Mouse (Mus musculus) heart, embryonic 14.5 days (tissue): ENCODE results near the gene Cmtm7. TPM values are rescaled to one million over a fixed set of nuclear protein-coding genes. Genes with fewer than 3 reads are reported as not detected.

Source experiments
- ATAC-seq: fragments of 200-750 bp; cut with Nextera tagmentation; 2 replicates; pipeline ENCODE4 v1.8.0; 2017; ENCODE audit warnings: low read depth, moderate TSS enrichment; ENCODE audit not compliant: insufficient number of reproducible peaks, insufficient read depth, low FRiP score
- H3K27ac ChIP-seq, 2 experiments: fragments of 200-500 bp in 1 of 2; fragments of 300-500 bp in 1 of 2; sonication (generic) in 1 of 2; replicated peaks in 1 of 2; 2 replicates each; pipeline ENCODE4 v1.5.1; 2012 to 2014; ENCODE audit warnings: low read depth in 2 of 2, low read length in 2 of 2, control low read depth in 1 of 2, mild to moderate bottlenecking in 1 of 2, mixed read lengths in 1 of 2; ENCODE audit not compliant: control insufficient read depth in 1 of 2, insufficient read depth in 1 of 2
- H3K27me3 ChIP-seq: fragments of 300-500 bp; sonication (generic); 2 replicates; pipeline ENCODE4 v1.6.1; 2014; ENCODE audit warnings: mild to moderate bottlenecking, low read length, control low read depth; ENCODE audit not compliant: control insufficient read depth, insufficient read depth
- H3K36me3 ChIP-seq: fragments of 300-500 bp; sonication (generic); 2 replicates; pipeline ENCODE4 v1.6.1; 2014; ENCODE audit warnings: mild to moderate bottlenecking, control low read depth, low read length, mixed read lengths; ENCODE audit not compliant: control insufficient read depth, insufficient read depth
- H3K4me1 ChIP-seq, 2 experiments: fragments of 200-500 bp in 1 of 2; fragments of 300-500 bp in 1 of 2; sonication (generic) in 1 of 2; 2 replicates each; pipeline ENCODE4 v1.6.1; 2012 to 2014; ENCODE audit warnings: low read length in 2 of 2, control low read depth in 1 of 2, mixed read lengths in 1 of 2; ENCODE audit not compliant: control insufficient read depth in 2 of 2, insufficient read depth in 2 of 2
- H3K4me2 ChIP-seq: fragments of 300-500 bp; sonication (generic); 2 replicates; pipeline ENCODE4 v1.6.1; 2014; ENCODE audit warnings: mild to moderate bottlenecking, low read length
- H3K4me3 ChIP-seq, 2 experiments: fragments of 200-500 bp in 1 of 2; fragments of 300-500 bp in 1 of 2; sonication (generic) in 1 of 2; 2 replicates each; pipeline ENCODE4 v1.5.1; 2012 to 2014; ENCODE audit warnings: low read length in 2 of 2, mild to moderate bottlenecking in 2 of 2, control low read depth in 1 of 2, low read depth in 1 of 2, moderate library complexity in 1 of 2; ENCODE audit not compliant: control insufficient read depth in 1 of 2, insufficient read depth in 1 of 2
- H3K9ac ChIP-seq: fragments of 300-500 bp; sonication (generic); 2 replicates; pipeline ENCODE4 v1.6.1; 2014; ENCODE audit warnings: mild to moderate bottlenecking, low read length
- H3K9me3 ChIP-seq: fragments of 300-500 bp; sonication (generic); 2 replicates; pipeline ENCODE4 v1.6.1; 2016; ENCODE audit warnings: low read length, control low read depth; ENCODE audit not compliant: control insufficient read depth
- WGBS: fragments of 180-500 bp; shearing (Covaris S2); extraction: QIAGEN DNeasy Blood & Tissue Kit; methylation state at CpG from one replicate; pipeline ENCODE4 v1.1.7; 2014; 5-methylcytosine and 5-hydroxymethylcytosine counted together
- polyA plus RNA-seq: library from polyadenylated mRNA; unstranded; fragments of >200 nt; fragmentation: Nextera tagmentation; extraction: Ambion mirVana; gene quantifications from 2 replicates; pipeline ENCODE4 v1.2.1, GENCODE M21; 2014

Gene Cmtm7
- polyA plus RNA-seq, 1 experiment from 2014 or later, result 122 TPM

DNA sequence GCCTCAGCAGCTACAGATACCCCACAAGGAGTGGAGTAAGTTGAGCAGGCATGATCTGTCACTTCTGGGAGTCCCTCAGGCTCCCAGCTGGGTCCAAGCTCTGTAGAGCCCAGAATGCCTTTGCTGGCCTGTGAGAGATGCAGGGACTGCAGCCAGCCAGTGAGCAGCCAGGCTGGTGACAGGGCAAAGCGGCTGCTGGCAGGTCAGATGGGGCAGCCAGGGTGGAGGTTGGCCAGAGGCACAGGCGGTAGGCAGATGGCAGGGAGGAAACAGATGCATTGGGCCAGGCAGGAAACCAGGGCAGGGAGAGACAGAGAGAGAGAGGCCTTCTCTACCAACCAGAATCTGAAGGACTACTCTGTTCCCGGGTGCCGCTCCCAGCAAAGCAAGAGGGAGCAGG is 6.4 kb downstream of the Cmtm7 start:
- H3K9ac ChIP-seq, result peak overlapping the region; percentile 27
- no peak for ATAC-seq
- 44% methylated on average over 4 of the region's 4 CpGs for WGBS

DNA sequence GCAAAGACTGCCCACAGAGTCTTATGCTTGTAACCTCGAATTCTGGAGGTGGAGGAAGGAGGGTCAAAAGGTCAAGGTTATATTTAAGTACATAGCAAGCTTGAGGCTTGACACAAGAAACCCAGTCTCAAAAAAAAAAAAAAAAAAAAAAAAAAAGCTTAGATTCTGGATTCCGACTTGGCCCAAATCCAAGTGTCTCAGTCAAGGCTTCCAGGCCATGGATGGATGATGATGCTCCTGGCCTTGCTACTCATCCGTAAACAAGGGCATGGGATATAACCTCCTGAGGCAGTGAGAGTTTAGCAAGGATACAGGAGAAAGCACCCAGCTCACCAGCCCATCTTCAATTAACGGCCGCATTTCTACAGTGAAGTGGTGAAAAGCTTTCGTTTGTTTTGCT is 7.0 kb downstream of the Cmtm7 start:
- H3K4me3 ChIP-seq, result no peak overlapping the region
- H3K4me2 ChIP-seq, result no peak overlapping the region
- no peak overlapping the region for H3K9ac ChIP-seq
- no peaks in the 10 kb centered on the region for H3K27me3 ChIP-seq
- H3K4me1 ChIP-seq, result peaks cover 5 to 16% of the 10 kb centered on the region in 2 experiments
- H3K27ac ChIP-seq, result no peak overlapping the region
- WGBS, result 63% methylated on average over 6 of the region's 6 CpGs
- H3K36me3 ChIP-seq, result peaks cover 16% of the 10 kb centered on the region
- no peak for ATAC-seq
- H3K9me3 ChIP-seq, result no peaks in the 10 kb centered on the region

More for the DNA sequence above, 6.4 kb downstream of the Cmtm7 start:
- Histone ChIP-seq H3K27ac (peak overlapping the region in 1 of 2 experiments; percentile 42; a peak in 1 of 4 replicates), H3K4me3 (no peak overlapping the region), H3K9me3 (no peaks in the 10 kb centered on the region), H3K4me2 (no peak overlapping the region), H3K36me3 (peaks cover 12% of the 10 kb centered on the region), H3K4me1 (peaks cover 8 to 23% of the 10 kb centered on the region in 2 experiments), H3K27me3 (no peaks in the 10 kb centered on the region)

DNA sequence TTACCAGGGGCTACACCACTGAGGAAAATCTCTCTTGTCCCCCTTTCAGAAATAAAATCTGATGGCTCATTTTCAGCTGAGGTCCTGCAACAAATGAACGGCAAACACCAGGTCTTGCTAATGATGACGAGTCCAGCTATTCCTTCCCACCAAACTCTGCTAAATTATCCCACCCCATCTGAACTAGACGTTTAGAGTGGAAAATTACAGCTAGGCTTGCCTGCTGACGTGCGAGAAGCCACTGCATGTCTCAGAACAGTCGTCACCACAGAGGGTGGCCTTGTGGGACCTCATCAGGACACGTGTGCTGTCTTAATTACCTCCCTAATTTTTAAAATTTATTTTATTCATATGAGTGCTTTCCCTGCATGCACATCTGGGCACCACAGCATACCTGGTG is 10.1 kb downstream of the Cmtm7 start:
- Histone ChIP-seq H3K9me3 (no peaks in the 10 kb centered on the region), H3K36me3 (peaks cover 17% of the 10 kb centered on the region), H3K4me1 (peaks cover 6 to 18% of the 10 kb centered on the region in 2 experiments; a peak in 3 of 4 replicates), H3K9ac (no peak overlapping the region), H3K27ac (no peak overlapping the region), H3K4me3 (no peak overlapping the region), H3K27me3 (no peaks in the 10 kb centered on the region), H3K4me2 (no peak overlapping the region)
- no peak for ATAC-seq
- 75% methylated on average over 7 of the region's 7 CpGs for WGBS

DNA sequence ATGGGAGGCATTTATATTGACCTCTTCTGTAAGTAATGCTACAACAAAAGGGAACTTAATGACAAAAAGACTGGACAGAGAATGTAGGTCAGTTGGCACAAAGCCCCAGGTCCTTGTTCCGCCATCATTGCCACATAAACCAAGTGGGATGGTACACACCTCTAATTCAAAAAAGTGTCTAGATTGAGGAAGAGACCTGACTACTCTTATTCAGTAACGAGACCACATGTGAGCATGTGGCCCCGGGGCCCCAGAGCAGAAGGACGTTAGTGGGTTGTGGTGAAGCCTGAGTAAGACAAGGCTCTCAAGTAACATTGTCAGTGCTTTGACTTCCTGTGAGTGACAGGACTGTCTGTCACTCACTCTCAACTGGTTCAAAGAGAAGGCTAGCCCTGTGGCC is 11.4 kb downstream of the Cmtm7 start:
- peaks cover 6 to 12% of the 10 kb centered on the region in 2 experiments; a peak in 3 of 4 replicates for H3K4me1 ChIP-seq
- peaks cover 17% of the 10 kb centered on the region for H3K36me3 ChIP-seq
- no peaks in the 10 kb centered on the region for H3K27me3 ChIP-seq
- H3K4me2 ChIP-seq, result no peak overlapping the region
- no peak overlapping the region for H3K4me3 ChIP-seq
- no peaks in the 10 kb centered on the region for H3K9me3 ChIP-seq
- no peak for ATAC-seq
- H3K9ac ChIP-seq, result no peak overlapping the region
- 78% methylated on average over 4 of the region's 4 CpGs for WGBS
- H3K27ac ChIP-seq, result no peak overlapping the region

DNA sequence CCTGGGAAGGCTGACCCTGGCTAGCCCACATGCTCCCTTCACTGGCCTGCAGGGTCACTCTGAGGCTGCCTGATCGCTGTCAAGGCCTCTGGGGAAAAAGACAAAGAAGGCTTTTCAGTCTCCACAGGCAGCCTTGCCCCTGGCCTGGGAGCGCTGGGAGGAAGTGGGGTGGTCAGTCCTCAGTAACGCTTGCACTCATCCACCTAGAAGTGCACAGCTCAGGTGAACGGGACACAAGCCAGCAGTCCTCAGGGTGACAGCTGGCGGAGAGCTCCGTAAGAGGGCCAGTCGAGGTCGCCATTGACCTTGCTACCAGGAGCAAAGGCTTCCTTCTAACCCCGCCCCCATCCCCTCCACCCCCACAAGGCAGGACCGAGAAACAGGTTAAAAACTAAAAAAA is 13.6 kb downstream of the Cmtm7 start:
- Histone ChIP-seq H3K9ac (no peak overlapping the region), H3K36me3 (peaks cover 20% of the 10 kb centered on the region), H3K4me3 (no peak overlapping the region), H3K4me1 (peaks cover 4 to 8% of the 10 kb centered on the region in 2 experiments; a peak in 3 of 4 replicates), H3K9me3 (no peaks in the 10 kb centered on the region), H3K27ac (no peak overlapping the region; a peak in 1 of 4 replicates), H3K27me3 (no peaks in the 10 kb centered on the region), H3K4me2 (no peak overlapping the region)
- WGBS, result 47% methylated on average over 10 of the region's 10 CpGs
- ATAC-seq, result no peak

DNA sequence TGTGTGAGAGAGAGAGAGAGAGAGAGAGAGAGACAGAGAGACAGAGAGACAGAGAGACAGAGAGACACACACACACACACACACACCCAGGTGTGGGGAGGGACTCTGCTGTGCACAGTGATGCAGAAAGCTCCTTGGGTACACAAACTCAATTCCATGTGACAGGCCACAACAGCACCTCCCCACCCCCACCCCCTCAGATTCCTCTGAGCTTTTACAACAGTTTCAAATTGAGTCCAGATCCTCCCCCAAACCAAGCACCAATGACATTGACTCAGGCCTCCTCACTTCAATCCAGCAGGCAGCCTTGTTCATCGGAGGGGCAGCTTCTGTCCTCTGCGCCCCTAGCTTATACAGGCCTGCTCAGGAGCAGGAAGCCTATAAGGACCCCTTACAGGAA is 14.1 kb downstream of the Cmtm7 start:
- H3K27ac ChIP-seq, result no peak overlapping the region; a peak in 1 of 4 replicates
- no peak overlapping the region for H3K9ac ChIP-seq
- no peak overlapping the region for H3K4me2 ChIP-seq
- H3K9me3 ChIP-seq, result no peaks in the 10 kb centered on the region
- H3K27me3 ChIP-seq, result no peaks in the 10 kb centered on the region
- no peak for ATAC-seq
- peaks cover 4 to 8% of the 10 kb centered on the region in 2 experiments; a peak in 3 of 4 replicates for H3K4me1 ChIP-seq
- peaks cover 23% of the 10 kb centered on the region for H3K36me3 ChIP-seq
- WGBS, result 58% methylated on average over 2 of the region's 2 CpGs
- no peak overlapping the region for H3K4me3 ChIP-seq

DNA sequence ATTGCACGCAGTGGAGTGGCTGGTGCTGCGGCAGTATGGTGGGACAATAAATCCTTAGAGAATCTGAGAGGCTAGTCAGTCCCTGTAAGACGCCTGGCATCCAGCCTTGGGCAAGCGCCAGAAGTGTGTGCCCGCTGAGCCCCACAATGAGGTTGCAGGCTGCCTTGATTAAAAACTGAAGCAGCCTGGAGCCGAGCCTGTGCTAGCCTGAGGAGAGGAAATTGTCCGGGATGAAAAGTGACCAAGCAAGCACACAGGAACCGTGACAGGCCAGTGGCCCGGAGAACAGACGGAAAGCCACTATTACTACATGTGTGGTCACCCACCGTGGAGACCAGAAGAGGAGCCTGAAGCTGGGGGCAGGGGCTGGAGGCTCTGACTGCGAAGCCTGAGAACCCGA is 14.6 kb downstream of the Cmtm7 start:
- 82% methylated on average over 13 of the region's 13 CpGs for WGBS
- Histone ChIP-seq H3K9ac (no peak overlapping the region), H3K4me2 (no peak overlapping the region), H3K4me1 (peaks cover 4 to 8% of the 10 kb centered on the region in 2 experiments; a peak in 3 of 4 replicates), H3K27me3 (no peaks in the 10 kb centered on the region), H3K36me3 (peaks cover 23% of the 10 kb centered on the region), H3K9me3 (no peaks in the 10 kb centered on the region), H3K27ac (no peak overlapping the region), H3K4me3 (no peak overlapping the region)
- no peak for ATAC-seq

DNA sequence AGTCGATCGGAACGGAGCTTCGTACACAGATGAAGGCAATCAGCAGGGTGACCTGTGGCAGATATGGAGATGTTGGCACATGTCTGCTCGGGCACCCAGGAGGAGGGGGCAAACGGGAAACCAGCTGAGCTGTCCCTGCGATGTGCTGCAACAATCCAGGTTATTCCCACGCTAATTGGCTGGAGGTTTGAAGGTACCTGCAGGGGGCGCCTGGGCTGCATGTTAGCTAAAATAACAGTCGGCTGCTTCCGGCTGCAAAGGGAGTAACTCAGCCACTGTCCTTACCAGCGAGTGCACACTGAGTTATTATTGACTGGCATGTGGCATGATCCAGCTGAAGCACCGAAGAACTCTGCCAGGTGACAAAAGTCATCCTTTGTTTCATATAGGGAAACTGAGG is 18.3 kb downstream of the Cmtm7 start:
- Histone ChIP-seq H3K4me1 (peaks cover 4 to 8% of the 10 kb centered on the region in 2 experiments; a peak in 3 of 4 replicates), H3K9me3 (no peaks in the 10 kb centered on the region), H3K27ac (no peak overlapping the region), H3K4me2 (no peak overlapping the region), H3K36me3 (peaks cover 49% of the 10 kb centered on the region), H3K4me3 (no peak overlapping the region), H3K27me3 (no peaks in the 10 kb centered on the region), H3K9ac (no peak overlapping the region)
- WGBS, result 59% methylated on average over 13 of the region's 13 CpGs
- ATAC-seq, result no peak
